Mouse (Mus musculus) stomach, embryonic 16.5 days (tissue): Measurements from ENCODE around the gene Gm11020. TPM values are rescaled to one million over a fixed set of nuclear protein-coding genes. Genes with fewer than 3 reads are reported as not detected.
"Not testable (repeated sequence)": the region's sequence is repeated elsewhere in the genome, so short reads cannot be mapped to it uniquely, and the experiment has no call there.

Experiments
- ATAC-seq: fragments of 200-750 bp; cut with Nextera tagmentation; 2 replicates; pipeline ENCODE4 v1.8.0; 2017; ENCODE audit warnings: moderate number of reproducible peaks, moderate TSS enrichment; ENCODE audit not compliant: insufficient read depth, low FRiP score
- H3K27ac ChIP-seq: fragments of 300-500 bp; sonication (generic); 2 replicates; pipeline ENCODE4 v1.5.1; 2014; ENCODE audit warnings: low read length
- H3K27me3 ChIP-seq: fragments of 300-500 bp; sonication (generic); 2 replicates; pipeline ENCODE4 v1.6.1; 2014; ENCODE audit warnings: low read length, control low read depth, mixed read lengths; ENCODE audit not compliant: control insufficient read depth, insufficient read depth
- H3K36me3 ChIP-seq: fragments of 300-500 bp; sonication (generic); 2 replicates; pipeline ENCODE4 v1.6.1; 2014; ENCODE audit warnings: low read length; ENCODE audit not compliant: control insufficient read depth, insufficient read depth
- H3K4me1 ChIP-seq: fragments of 300-500 bp; sonication (generic); 2 replicates; pipeline ENCODE4 v1.6.1; 2014; ENCODE audit warnings: low read length, control low read depth, mixed read lengths; ENCODE audit not compliant: control insufficient read depth, insufficient read depth
- H3K4me2 ChIP-seq: fragments of 300-500 bp; sonication (generic); 2 replicates; pipeline ENCODE4 v1.6.1; 2014; ENCODE audit warnings: low read depth, low read length, mixed read lengths
- H3K4me3 ChIP-seq: fragments of 300-500 bp; sonication (generic); replicated peaks from 2 replicates; pipeline ENCODE4 v1.5.1; 2014; ENCODE audit warnings: mild to moderate bottlenecking, low read length
- H3K9ac ChIP-seq: fragments of 300-500 bp; sonication (generic); 2 replicates; pipeline ENCODE4 v1.6.1; 2014; ENCODE audit warnings: low read length
- H3K9me3 ChIP-seq: fragments of 300-500 bp; sonication (generic); replicated peaks from 2 replicates; pipeline ENCODE4 v1.6.1; 2016; ENCODE audit warnings: low read length, control low read depth; ENCODE audit not compliant: control insufficient read depth
- WGBS: fragments of 180-500 bp; shearing (Covaris S2); extraction: QIAGEN DNeasy Blood & Tissue Kit; methylation state at CpG from one replicate; pipeline ENCODE4 v1.1.7; 2014; 5-methylcytosine and 5-hydroxymethylcytosine counted together
- polyA plus RNA-seq: library from polyadenylated mRNA; unstranded; fragments of >200 nt; fragmentation: Nextera tagmentation; extraction: Ambion mirVana; gene quantifications from 2 replicates; pipeline ENCODE4 v1.2.1, GENCODE M21; 2015

Gene Gm11020
- polyA plus RNA-seq: not detected in 2 replicates

GRCm38 (mm10) chr8:104321267-104321666, at the start of gene Gm11020:
TSS of gene Gm11020 (plus strand) at chr8:104321567.
- not testable (repeated sequence) for H3K9ac ChIP-seq, H3K27ac ChIP-seq, H3K4me2 ChIP-seq, H3K4me3 ChIP-seq, H3K4me1 ChIP-seq, ATAC-seq, H3K36me3 ChIP-seq, H3K27me3 ChIP-seq, H3K9me3 ChIP-seq
- WGBS: 84% methylated on average over 9 of the region's 11 CpGs

GRCm38 (mm10) chr8:104293081-104293480, 28.3 kb upstream of the Gm11020 start, which contains the start of gene Cmtm2a:
TSS of gene Cmtm2a (minus strand) at chr8:104293181.
- WGBS: 84% methylated on average over 10 of the region's 12 CpGs
- not testable (repeated sequence) for H3K4me1 ChIP-seq, H3K9ac ChIP-seq, H3K27me3 ChIP-seq, H3K27ac ChIP-seq, H3K4me2 ChIP-seq, H3K9me3 ChIP-seq, H3K4me3 ChIP-seq, H3K36me3 ChIP-seq, ATAC-seq

- no peak for ATAC-seq
- Histone ChIP-seq H3K9me3 (no peaks in the 10 kb centered on the region), H3K4me3 (no peak overlapping the region), H3K4me1 (no peaks in the 10 kb centered on the region), H3K27me3 (no peaks in the 10 kb centered on the region), H3K36me3 (no peaks in the 10 kb centered on the region), H3K4me2 (no peak overlapping the region), H3K9ac (no peak overlapping the region), H3K27ac (no peak overlapping the region)
- WGBS: 72% methylated on average over 1 of the region's 1 CpGs
These were observed 27.0 kb upstream of the Gm11020 start for GRCm38 (mm10) chr8:104294396-104294795.

- not testable (repeated sequence) for H3K4me3 ChIP-seq, H3K27me3 ChIP-seq, H3K4me2 ChIP-seq, H3K9ac ChIP-seq, H3K27ac ChIP-seq, H3K9me3 ChIP-seq, H3K4me1 ChIP-seq, ATAC-seq, H3K36me3 ChIP-seq
- WGBS: 20% methylated on average over 3 of the region's 3 CpGs
These were observed 19.8 kb upstream of the Gm11020 start for GRCm38 (mm10) chr8:104301577-104301976.

GRCm38 (mm10) chr8:104302536-104302935, 18.8 kb upstream of the Gm11020 start:
- H3K9ac ChIP-seq, H3K9me3 ChIP-seq, H3K4me1 ChIP-seq, H3K27ac ChIP-seq, H3K4me2 ChIP-seq, H3K4me3 ChIP-seq, H3K27me3 ChIP-seq, ATAC-seq, H3K36me3 ChIP-seq: not testable (repeated sequence)
- WGBS: 94% methylated on average over 4 of the region's 4 CpGs

DNA sequence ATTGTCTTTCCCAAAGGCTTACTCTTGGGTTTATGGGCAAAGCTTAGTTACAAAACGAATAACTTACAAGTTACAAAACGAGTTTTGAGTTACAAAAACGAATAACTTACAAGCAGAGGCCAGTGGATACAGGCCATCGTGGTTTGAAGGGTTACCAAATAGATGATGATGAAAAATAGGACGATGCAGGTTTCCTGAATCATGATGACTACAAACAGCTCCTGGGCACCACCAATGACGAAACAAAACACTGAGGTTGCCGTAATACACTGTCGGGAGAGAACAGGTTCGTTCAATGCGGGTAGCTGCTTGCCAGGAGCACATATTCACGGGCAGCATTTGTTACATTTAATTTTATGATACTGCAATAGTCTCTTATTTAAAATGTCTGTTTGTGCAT, 16.4 kb upstream of the Gm11020 start:
- WGBS: 87% methylated on average over 11 of the region's 11 CpGs

GRCm38 (mm10) chr8:104308341-104308740, 13.0 kb upstream of the Gm11020 start:
- ATAC-seq, H3K27ac ChIP-seq, H3K27me3 ChIP-seq, H3K4me3 ChIP-seq, H3K4me1 ChIP-seq, H3K9ac ChIP-seq, H3K36me3 ChIP-seq, H3K4me2 ChIP-seq, H3K9me3 ChIP-seq: not testable (repeated sequence)
- WGBS: 47% methylated on average over 6 of the region's 6 CpGs

More for the DNA sequence above, 16.4 kb upstream of the Gm11020 start:
- no peak overlapping the region for H3K27ac ChIP-seq
- no peak overlapping the region for H3K4me3 ChIP-seq
- H3K4me2 ChIP-seq: no peak overlapping the region
- H3K4me1 ChIP-seq: no peaks in the 10 kb centered on the region
- no peaks in the 10 kb centered on the region for H3K27me3 ChIP-seq
- no peaks in the 10 kb centered on the region for H3K9me3 ChIP-seq
- no peak overlapping the region for H3K9ac ChIP-seq
- no peaks in the 10 kb centered on the region for H3K36me3 ChIP-seq
- ATAC-seq: no peak

GRCm38 (mm10) chr8:104309441-104310155, 11.8 kb upstream of the Gm11020 start, which contains the start of the genes Gm45711 and Cmtm1:
TSS of gene Gm45711 (minus strand) at chr8:104310081.
TSS of gene Cmtm1 (minus strand) at chr8:104310145.
- ATAC-seq, H3K27ac ChIP-seq, H3K4me1 ChIP-seq, H3K4me2 ChIP-seq, H3K4me3 ChIP-seq, H3K9me3 ChIP-seq, H3K9ac ChIP-seq, H3K36me3 ChIP-seq, H3K27me3 ChIP-seq: not testable (repeated sequence)
- 84% methylated on average over 34 of the region's 36 CpGs for WGBS

DNA sequence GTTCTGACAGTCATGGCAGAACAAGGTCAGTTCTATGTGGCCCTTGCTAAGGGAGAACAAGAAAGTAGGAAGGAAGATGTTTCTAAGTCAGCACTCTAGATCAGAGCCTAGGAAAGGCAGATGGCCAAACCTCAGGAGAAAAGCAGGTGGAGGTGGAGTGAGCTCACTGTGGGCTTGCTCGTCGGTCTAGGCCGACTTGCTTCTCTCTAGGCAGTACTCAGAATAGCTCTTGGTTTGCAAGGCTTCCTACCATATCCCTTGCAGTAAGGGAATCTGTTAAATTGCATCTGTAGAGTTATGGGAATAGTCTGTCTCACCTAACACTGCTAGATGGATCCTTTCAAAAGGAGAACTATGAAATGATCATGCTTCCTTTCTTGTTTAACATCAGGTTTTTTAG, 9.3 kb upstream of the Gm11020 start:
- H3K4me3 ChIP-seq, H3K9me3 ChIP-seq, H3K4me1 ChIP-seq, H3K36me3 ChIP-seq, H3K4me2 ChIP-seq, H3K27me3 ChIP-seq, H3K27ac ChIP-seq, ATAC-seq, H3K9ac ChIP-seq: not testable (repeated sequence)
- 88% methylated on average over 3 of the region's 3 CpGs for WGBS
